Mouse (Mus musculus): Measurements from ENCODE around the gene Fscn3. TPM values are rescaled to one million over a fixed set of nuclear protein-coding genes. Genes with fewer than 3 reads are reported as not detected.

Fscn3 gene
- polyA plus RNA-seq (2015; fragmentation: Illumina TruSeq; extraction: RNeasy Lipid Tissue Mini Kit (QIAGEN cat#74804); ENCODE audit: low read depth, low replicate concordance), result not detected

DNA sequence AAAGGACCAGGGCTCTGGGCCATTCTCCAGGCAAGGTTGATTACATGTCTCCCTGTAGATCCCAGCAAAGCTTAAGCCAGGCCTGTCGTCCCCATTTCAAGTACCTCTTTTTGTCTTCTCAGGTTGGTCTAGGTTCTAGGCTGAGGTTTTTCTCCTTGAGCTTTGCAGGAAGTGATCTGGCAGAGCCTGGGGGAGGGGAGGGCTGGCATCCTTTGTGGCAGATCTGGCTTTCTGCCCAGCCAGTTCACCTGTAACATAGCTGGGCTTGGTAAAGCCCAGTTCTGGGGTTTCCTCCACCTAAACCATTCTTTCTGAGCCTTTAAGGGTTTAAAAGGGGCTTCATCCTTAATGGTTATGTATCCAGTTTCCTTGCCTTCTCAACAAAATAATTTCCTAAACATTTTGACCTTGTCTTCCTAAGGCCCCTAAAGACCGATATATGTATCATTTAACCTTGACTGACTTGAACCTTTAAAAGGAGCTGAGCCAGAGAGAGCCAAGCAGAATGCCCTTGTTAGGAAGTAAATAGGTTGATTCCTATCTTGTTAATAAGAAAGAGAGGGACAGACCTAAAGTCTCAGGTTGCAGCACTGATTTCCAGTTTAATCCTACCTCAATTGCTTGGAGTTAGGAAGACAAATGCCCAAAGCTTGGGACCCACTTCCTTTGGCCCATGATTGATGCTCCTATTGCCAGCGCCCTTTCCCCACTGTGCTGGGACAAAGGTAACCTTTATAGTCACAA, at the start of gene Fscn3:
TSS of gene Fscn3 (plus strand) at position 694 of the 744 bp plus-strand sequence.

GRCm38 (mm10) chr6:28397681-28398203, 29.8 kb upstream of the Fscn3 start, which contains the start of gene Zfp800:
Gene Zfp800 (minus strand): TSS chr6:28398005.

GRCm38 (mm10) chr6:28423313-28423712, 4.3 kb upstream of the Fscn3 start, which contains the start of gene Arf5:
Gene Arf5 (plus strand): TSS chr6:28423560.

DNA sequence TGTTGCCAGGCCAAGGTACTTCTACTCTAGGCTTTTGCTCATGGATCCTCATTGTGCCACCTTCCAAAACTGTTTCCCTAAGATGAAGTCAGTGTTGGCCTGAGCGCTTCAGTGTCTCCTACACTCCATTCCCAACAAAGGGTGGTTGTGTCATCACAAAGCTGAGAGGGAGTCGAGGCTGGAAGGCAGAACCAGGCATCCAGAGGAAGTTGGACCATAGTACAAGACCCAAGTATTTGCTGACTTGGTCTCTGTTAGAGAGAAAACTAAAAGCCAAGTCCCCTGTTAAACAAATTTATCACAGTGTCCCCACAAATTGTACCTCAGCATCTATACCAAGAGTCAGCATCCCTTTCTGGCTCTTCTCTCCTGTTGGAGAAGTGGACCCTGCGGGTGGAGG, 701 bp downstream of the Fscn3 start, which contains the start of gene Gcc1:
TSS of gene Gcc1 (minus strand) at position 101 of the 400 bp plus-strand sequence.

GRCm38 (mm10) chr6:28449253-28449652, 21.7 kb downstream of the Fscn3 start, which contains the start of gene Pax4:
Gene Pax4 (minus strand): TSS chr6:28449353.

DNA sequence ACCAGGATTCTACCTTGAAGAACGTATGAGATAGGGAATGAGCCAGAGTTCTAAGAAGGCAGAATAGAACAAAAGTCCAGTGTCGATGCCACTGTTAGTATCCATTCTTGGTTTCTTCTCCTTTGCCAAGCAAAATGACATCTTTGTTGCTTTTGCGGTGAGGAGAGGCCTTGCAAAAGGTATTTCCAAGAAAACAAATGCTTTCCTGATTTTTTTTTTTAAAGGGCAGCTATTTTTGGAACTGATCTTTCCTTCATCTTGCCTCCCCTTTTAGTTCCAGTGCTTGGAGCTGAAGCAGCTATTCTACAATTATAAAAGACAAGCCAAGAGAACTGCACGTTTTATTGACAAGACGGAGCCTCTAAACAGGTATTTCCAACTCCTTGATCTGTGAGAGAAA, 47.2 kb downstream of the Fscn3 start, which contains the start of gene Snd1:
TSS of gene Snd1 (plus strand) at position 301 of the 400 bp plus-strand sequence.

Other genes starting within 250 kb of the Fscn3 start
- 12.2 TPM for gene Zfp800, start 29.8 kb upstream of the Fscn3 start, polyA plus RNA-seq (2015; fragmentation: Illumina TruSeq; extraction: RNeasy Lipid Tissue Mini Kit (QIAGEN cat#74804); ENCODE audit: low read depth, low replicate concordance)
- gene Arf5, start 4.2 kb upstream of the Fscn3 start, polyA plus RNA-seq (2015; fragmentation: Illumina TruSeq; extraction: RNeasy Lipid Tissue Mini Kit (QIAGEN cat#74804); ENCODE audit: low read depth, low replicate concordance), result 244 TPM
- 14.2 TPM for gene Gcc1, start 601 bp downstream of the Fscn3 start, polyA plus RNA-seq (2015; fragmentation: Illumina TruSeq; extraction: RNeasy Lipid Tissue Mini Kit (QIAGEN cat#74804); ENCODE audit: low read depth, low replicate concordance)
- not detected for gene Pax4, start 21.6 kb downstream of the Fscn3 start, polyA plus RNA-seq (2015; fragmentation: Illumina TruSeq; extraction: RNeasy Lipid Tissue Mini Kit (QIAGEN cat#74804); ENCODE audit: low read depth, low replicate concordance)
- 44.2 TPM for gene Snd1, start 47.4 kb downstream of the Fscn3 start, polyA plus RNA-seq (2015; fragmentation: Illumina TruSeq; extraction: RNeasy Lipid Tissue Mini Kit (QIAGEN cat#74804); ENCODE audit: low read depth, low replicate concordance)

Data from brain, adult 10 weeks (tissue).